Mouse (Mus musculus): Measurements from ENCODE around the gene Apobec1. TPM values are rescaled to one million over a fixed set of nuclear protein-coding genes. Genes with fewer than 3 reads are reported as not detected.
"Not testable (repeated sequence)": the region's sequence is repeated elsewhere in the genome, so short reads cannot be mapped to it uniquely, and the experiment has no call there.

The Apobec1 gene
- polyA plus RNA-seq, 1 experiment, result 3.2 TPM

DNA sequence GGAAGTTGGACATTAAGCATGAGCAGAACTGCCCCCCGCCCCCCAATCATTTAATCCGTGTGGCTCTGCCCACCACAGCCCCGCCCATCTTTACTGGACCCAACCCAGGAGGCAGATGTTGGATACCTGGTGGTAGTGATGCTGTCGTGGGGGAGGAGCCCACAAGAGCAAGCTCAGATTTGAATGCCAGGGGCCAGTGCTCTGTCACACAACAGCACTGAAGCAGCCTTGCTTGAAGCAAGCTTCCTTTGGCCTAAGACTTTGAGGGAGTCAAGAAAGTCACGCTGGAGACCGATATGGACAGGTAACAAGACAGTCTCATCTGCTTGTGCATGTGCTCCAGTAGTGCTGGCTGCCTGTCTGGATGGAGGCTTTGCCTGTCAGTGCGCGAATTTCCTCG is 48.6 kb downstream of the Apobec1 start, which contains the start of gene Aicda:
Gene Aicda, plus strand, starts transcription at position 196 of the 400 bp plus-strand sequence.
- WGBS, result 59% methylated on average over 9 of the region's 9 CpGs
- TF ChIP-seq POLR2A (IDR thresholded peaks at IDR 0.05; ENCODE audit: borderline replicate concordance, insufficient read depth, low read length) (no peak), CTCF (IDR thresholded peaks at IDR 0.05; ENCODE audit: borderline replicate concordance, insufficient read depth, low read depth, low read length) (no peak)

GRCm38 (mm10) chr6:122545948-122546347 is 56.3 kb downstream of the Apobec1 start:
- Histone ChIP-seq H3K4me3 (replicated peaks; ENCODE audit: insufficient read depth, low read depth, low read length) (no peak overlapping the region), H3K27me3 (ENCODE audit: control insufficient read depth, insufficient read depth, low read length) (no peaks in the 10 kb centered on the region), H3K4me1 (ENCODE audit: control insufficient read depth, insufficient read depth, low read length) (no peaks in the 10 kb centered on the region), H3K27ac (ENCODE audit: insufficient read depth, low read length) (no peak overlapping the region)
- TF ChIP-seq CTCF (IDR thresholded peaks at IDR 0.05; ENCODE audit: borderline replicate concordance, insufficient read depth, low read depth, low read length), result no peak
- TF ChIP-seq POLR2A (IDR thresholded peaks at IDR 0.05; ENCODE audit: borderline replicate concordance, insufficient read depth, low read length), result no peak
- DNase-seq, result no peak
- WGBS, result 62% methylated on average over 10 of the region's 10 CpGs

More for the DNA sequence above, 48.6 kb downstream of the Apobec1 start, which contains the start of gene Aicda:
- H3K4me1 ChIP-seq (ENCODE audit: control insufficient read depth, insufficient read depth, low read length), result no peaks in the 10 kb centered on the region
- no peak for DNase-seq
- H3K4me3 ChIP-seq (replicated peaks; ENCODE audit: insufficient read depth, low read depth, low read length), result no peak within 1 kb of the TSS
- no peak within 1 kb of the TSS for H3K27ac ChIP-seq (ENCODE audit: insufficient read depth, low read length)
- H3K27me3 ChIP-seq (ENCODE audit: control insufficient read depth, insufficient read depth, low read length), result no peaks in the 10 kb centered on the region

DNA sequence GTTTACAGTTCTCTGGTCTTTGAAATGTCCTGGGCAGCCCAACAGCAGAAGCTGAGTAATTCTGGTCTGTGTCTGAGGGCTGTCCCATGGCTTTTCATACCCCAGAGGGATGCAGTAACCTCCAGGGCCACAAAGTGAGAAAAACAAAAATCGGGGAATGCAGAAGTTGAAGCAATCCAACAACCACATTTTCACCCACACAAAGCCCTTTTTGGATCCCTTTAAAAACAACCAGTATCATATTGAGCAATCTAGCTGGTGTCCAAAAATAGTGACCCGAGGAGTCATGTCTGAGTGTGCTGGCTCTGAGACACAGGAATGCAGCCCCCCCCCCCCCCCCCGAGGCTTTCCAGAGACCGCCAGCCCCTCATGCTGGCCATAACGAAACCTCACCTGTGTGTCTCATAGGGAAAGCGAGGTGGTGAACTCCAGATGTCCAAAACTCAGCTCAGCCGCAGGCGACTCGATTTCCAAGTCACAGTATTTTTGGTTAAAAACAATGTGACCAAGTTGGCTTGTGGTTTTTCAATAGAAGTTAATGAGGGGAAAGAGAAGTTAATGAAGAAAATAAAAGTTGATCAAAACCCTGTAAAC is 56.9 kb downstream of the Apobec1 start:
- no peak overlapping the region for H3K27ac ChIP-seq (ENCODE audit: insufficient read depth, low read length)
- WGBS, result 74% methylated on average over 9 of the region's 9 CpGs
- no peak for DNase-seq
- H3K4me1 ChIP-seq (ENCODE audit: control insufficient read depth, insufficient read depth, low read length), result no peaks in the 10 kb centered on the region
- H3K4me3 ChIP-seq (replicated peaks; ENCODE audit: insufficient read depth, low read depth, low read length), result no peak overlapping the region
- no peaks in the 10 kb centered on the region for H3K27me3 ChIP-seq (ENCODE audit: control insufficient read depth, insufficient read depth, low read length)
- TF ChIP-seq CTCF (IDR thresholded peaks at IDR 0.05; ENCODE audit: borderline replicate concordance, insufficient read depth, low read depth, low read length) (no peak), POLR2A (IDR thresholded peaks at IDR 0.05; ENCODE audit: borderline replicate concordance, insufficient read depth, low read length) (no peak)

GRCm38 (mm10) chr6:122544672-122545071 is 57.6 kb downstream of the Apobec1 start:
- WGBS, result 100% methylated on average over 1 of the region's 1 CpGs
- TF ChIP-seq POLR2A (IDR thresholded peaks at IDR 0.05; ENCODE audit: borderline replicate concordance, insufficient read depth, low read length) (no peak), CTCF (IDR thresholded peaks at IDR 0.05; ENCODE audit: borderline replicate concordance, insufficient read depth, low read depth, low read length) (no peak)
- H3K27ac ChIP-seq (ENCODE audit: insufficient read depth, low read length), result no peak overlapping the region

DNA sequence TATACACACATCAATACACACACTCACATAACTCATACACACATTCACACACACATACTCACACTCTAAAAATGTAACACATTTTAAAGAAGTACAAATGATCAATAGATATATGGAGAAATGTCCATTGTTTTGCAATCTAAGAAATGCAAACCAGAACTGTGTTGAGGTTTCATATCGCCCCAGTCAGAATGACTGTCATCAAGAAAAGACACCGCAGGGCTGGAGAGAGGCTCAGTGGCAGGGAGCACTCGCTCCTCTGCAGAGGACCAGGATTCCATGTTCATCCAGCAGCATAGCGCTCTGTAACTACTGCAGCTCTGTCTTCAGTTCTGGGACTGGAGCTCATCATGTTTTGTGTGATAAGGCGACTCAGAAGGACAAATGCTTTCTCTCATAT is 58.7 kb downstream of the Apobec1 start:
- no peak overlapping the region for H3K27ac ChIP-seq (ENCODE audit: insufficient read depth, low read length)
- no peaks in the 10 kb centered on the region for H3K4me1 ChIP-seq (ENCODE audit: control insufficient read depth, insufficient read depth, low read length)
- H3K4me3 ChIP-seq (replicated peaks; ENCODE audit: insufficient read depth, low read depth, low read length), result no peak overlapping the region
- no peak for TF ChIP-seq CTCF (IDR thresholded peaks at IDR 0.05; ENCODE audit: borderline replicate concordance, insufficient read depth, low read depth, low read length)
- no peak for TF ChIP-seq POLR2A (IDR thresholded peaks at IDR 0.05; ENCODE audit: borderline replicate concordance, insufficient read depth, low read length)
- no peaks in the 10 kb centered on the region for H3K27me3 ChIP-seq (ENCODE audit: control insufficient read depth, insufficient read depth, low read length)
- WGBS, result 84% methylated on average over 5 of the region's 5 CpGs
- DNase-seq, result no peak

More at GRCm38 (mm10) chr6:122544672-122545071, 57.6 kb downstream of the Apobec1 start:
- no peak overlapping the region for H3K4me3 ChIP-seq (replicated peaks; ENCODE audit: insufficient read depth, low read depth, low read length)
- H3K4me1 ChIP-seq (ENCODE audit: control insufficient read depth, insufficient read depth, low read length), result no peaks in the 10 kb centered on the region
- DNase-seq, result no peak
- H3K27me3 ChIP-seq (ENCODE audit: control insufficient read depth, insufficient read depth, low read length), result no peaks in the 10 kb centered on the region

- H3K4me3 ChIP-seq (replicated peaks; ENCODE audit: insufficient read depth, low read depth, low read length); DNase-seq; H3K4me1 ChIP-seq (ENCODE audit: control insufficient read depth, insufficient read depth, low read length); H3K27me3 ChIP-seq (ENCODE audit: control insufficient read depth, insufficient read depth, low read length); H3K27ac ChIP-seq (ENCODE audit: insufficient read depth, low read length): not testable (repeated sequence)
- WGBS, result 77% methylated on average over 5 of the region's 5 CpGs
These were observed 59.8 kb downstream of the Apobec1 start for GRCm38 (mm10) chr6:122542459-122542858.

- Histone ChIP-seq H3K27ac (ENCODE audit: insufficient read depth, low read length) (no peak overlapping the region), H3K4me1 (ENCODE audit: control insufficient read depth, insufficient read depth, low read length) (no peaks in the 10 kb centered on the region), H3K27me3 (ENCODE audit: control insufficient read depth, insufficient read depth, low read length) (no peaks in the 10 kb centered on the region), H3K4me3 (replicated peaks; ENCODE audit: insufficient read depth, low read depth, low read length) (no peak overlapping the region)
- TF ChIP-seq POLR2A (IDR thresholded peaks at IDR 0.05; ENCODE audit: borderline replicate concordance, insufficient read depth, low read length), result no peak
- TF ChIP-seq CTCF (IDR thresholded peaks at IDR 0.05; ENCODE audit: borderline replicate concordance, insufficient read depth, low read depth, low read length), result no peak
- DNase-seq, result no peak
- 68% methylated on average over 9 of the region's 9 CpGs for WGBS
These were observed 62.7 kb downstream of the Apobec1 start for GRCm38 (mm10) chr6:122539564-122539963.

GRCm38 (mm10) chr6:122534032-122534431 is 68.2 kb downstream of the Apobec1 start:
- DNase-seq, result no peak
- no peaks in the 10 kb centered on the region for H3K4me1 ChIP-seq (ENCODE audit: control insufficient read depth, insufficient read depth, low read length)
- H3K27ac ChIP-seq (ENCODE audit: insufficient read depth, low read length), result no peak overlapping the region
- TF ChIP-seq POLR2A (IDR thresholded peaks at IDR 0.05; ENCODE audit: borderline replicate concordance, insufficient read depth, low read length) (no peak), CTCF (IDR thresholded peaks at IDR 0.05; ENCODE audit: borderline replicate concordance, insufficient read depth, low read depth, low read length) (no peak)
- no peak overlapping the region for H3K4me3 ChIP-seq (replicated peaks; ENCODE audit: insufficient read depth, low read depth, low read length)
- WGBS, result 24% methylated on average over 3 of the region's 3 CpGs
- H3K27me3 ChIP-seq (ENCODE audit: control insufficient read depth, insufficient read depth, low read length), result no peaks in the 10 kb centered on the region; the same call in 1 of the 2 replicates

Data from cerebellum, adult 2 months (tissue).